Mouse (Mus musculus) liver, postnatal 0 days (tissue): ENCODE results near the gene Elovl6. TPM values are rescaled to one million over a fixed set of nuclear protein-coding genes. Genes with fewer than 3 reads are reported as not detected.

ENCODE experiments used
- ATAC-seq: fragments of 200-750 bp; cut with Nextera tagmentation; 2 replicates; pipeline ENCODE4 v1.8.0; 2017; ENCODE audit warnings: mild to moderate bottlenecking, moderate library complexity
- DNase-seq: peaks from one replicate; pipeline ENCODE4 v3.0.0-alpha.2; 2016
- H3K27ac ChIP-seq: fragments of 300-500 bp; sonication (generic); 2 replicates; pipeline ENCODE4 v1.5.1; 2014; ENCODE audit warnings: antibody characterized with exemption, moderate library complexity, mild to moderate bottlenecking, low read depth
- H3K27me3 ChIP-seq: fragments of 300-500 bp; sonication (generic); 2 replicates; pipeline ENCODE4 v1.6.1; 2014; ENCODE audit warnings: low read length, control low read depth, mixed read lengths; ENCODE audit not compliant: insufficient read depth
- H3K36me3 ChIP-seq: fragments of 300-500 bp; sonication (generic); replicated peaks from 2 replicates; pipeline ENCODE4 v1.6.1; 2014; ENCODE audit warnings: mild to moderate bottlenecking, control low read depth, low read length, moderate library complexity, mixed read lengths; ENCODE audit not compliant: insufficient read depth
- H3K4me1 ChIP-seq: fragments of 300-500 bp; sonication (generic); 2 replicates; pipeline ENCODE4 v1.6.1; 2014; ENCODE audit warnings: antibody characterized with exemption, mild to moderate bottlenecking, control low read depth; ENCODE audit not compliant: insufficient read depth
- H3K4me2 ChIP-seq: fragments of 300-500 bp; sonication (generic); 2 replicates; pipeline ENCODE4 v1.6.1; 2014; ENCODE audit warnings: low read depth, mild to moderate bottlenecking, low read length, moderate library complexity, mixed read lengths
- H3K4me3 ChIP-seq: fragments of 300-500 bp; sonication (generic); 2 replicates; pipeline ENCODE4 v1.5.1; 2014; ENCODE audit warnings: low read depth, low read length
- H3K9ac ChIP-seq: fragments of 300-500 bp; sonication (generic); replicated peaks from 2 replicates; pipeline ENCODE4 v1.6.1; 2014; ENCODE audit warnings: mild to moderate bottlenecking, moderate library complexity
- H3K9me3 ChIP-seq: fragments of 300-500 bp; sonication (generic); 2 replicates; pipeline ENCODE4 v1.6.1; 2016; ENCODE audit warnings: mild to moderate bottlenecking, control low read depth, low read length, mixed read lengths
- CTCF ChIP-seq: sonication (generic); IDR thresholded peaks from 2 replicates; pipeline ENCODE4 v1.5.1; 2016; ENCODE audit warnings: antibody characterized with exemption, low read depth
- EP300 ChIP-seq: IDR thresholded peaks from 2 replicates; pipeline ENCODE4 v1.6.1; 2016; ENCODE audit warnings: antibody characterized with exemption, low read depth, mild to moderate bottlenecking
- WGBS: fragments of 180-500 bp; shearing (Covaris S2); extraction: QIAGEN DNeasy Blood & Tissue Kit; methylation state at CpG from one replicate; pipeline ENCODE4 v1.1.7; 2014; ENCODE audit not compliant: insufficient replicate concordance; 5-methylcytosine and 5-hydroxymethylcytosine counted together
- polyA plus RNA-seq: library from polyadenylated mRNA; unstranded; fragments of >200 nt; fragmentation: Nextera tagmentation; extraction: Ambion mirVana; gene quantifications from 2 replicates; pipeline ENCODE4 v1.2.1, GENCODE M21; 2015

Gene Elovl6
- polyA plus RNA-seq, 1 experiment from 2014 or later, result 8.0 TPM

DNA sequence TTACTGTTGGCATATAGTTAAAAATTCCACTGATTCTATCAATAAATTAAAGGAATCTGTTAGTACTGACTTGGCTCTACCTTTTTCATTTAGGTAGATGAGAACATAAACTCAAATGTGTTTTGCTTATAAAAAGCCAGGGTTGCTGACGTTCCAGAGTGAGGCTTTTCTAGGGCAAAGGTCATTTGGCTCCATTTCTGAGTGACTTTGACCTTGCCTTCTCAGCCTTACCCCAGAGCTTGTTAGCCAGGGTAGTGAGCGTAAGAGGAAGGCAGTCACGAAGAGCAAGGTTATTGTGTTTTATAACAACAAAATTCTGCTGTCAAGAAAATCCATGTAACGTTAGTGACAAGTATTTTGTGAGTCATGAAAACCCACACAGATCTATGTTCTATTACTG, 50.3 kb downstream of the Elovl6 start:
- TF ChIP-seq EP300, result 0 out of 2 replicates have a peak, but pooled peaks have one; percentile 37
- TF ChIP-seq CTCF, result no peak
- Histone ChIP-seq H3K27me3 (no peaks in the 10 kb centered on the region), H3K4me1 (peaks cover 28% of the 10 kb centered on the region), H3K9ac (no peak overlapping the region), H3K27ac (peak overlapping the region; percentile 89), H3K4me3 (no peak overlapping the region), H3K9me3 (no peaks in the 10 kb centered on the region), H3K36me3 (no peaks in the 10 kb centered on the region), H3K4me2 (no peak overlapping the region)
- DNase-seq (peak; percentile 50), ATAC-seq (peak; percentile 86)
- 59% methylated on average over 4 of the region's 4 CpGs for WGBS

GRCm38 (mm10) chr3:129583290-129583689, 51.1 kb downstream of the Elovl6 start:
- Histone ChIP-seq H3K4me1 (peaks cover 28% of the 10 kb centered on the region), H3K4me3 (no peak overlapping the region), H3K36me3 (no peaks in the 10 kb centered on the region), H3K9ac (no peak overlapping the region), H3K27me3 (no peaks in the 10 kb centered on the region), H3K4me2 (no peak overlapping the region), H3K9me3 (no peaks in the 10 kb centered on the region), H3K27ac (peak overlapping the region; percentile 89)
- DNase-seq, result no peak
- TF ChIP-seq CTCF, result no peak
- TF ChIP-seq EP300, result no peak
- 72% methylated on average over 5 of the region's 5 CpGs for WGBS
- no peak for ATAC-seq

- Histone ChIP-seq H3K4me3 (no peak overlapping the region), H3K9ac (no peak overlapping the region), H3K4me1 (peaks cover 14% of the 10 kb centered on the region), H3K36me3 (peaks cover 4% of the 10 kb centered on the region; the same call in 1 of the 2 replicates), H3K9me3 (no peaks in the 10 kb centered on the region), H3K4me2 (no peak overlapping the region), H3K27ac (0 out of 2 replicates have a peak overlapping the region, but pooled peaks have one; percentile 6), H3K27me3 (no peaks in the 10 kb centered on the region)
- no peak for DNase-seq
- ATAC-seq, result no peak
- 82% methylated on average over 8 of the region's 8 CpGs for WGBS
- TF ChIP-seq EP300 (no peak), CTCF (no peak)
Measured at GRCm38 (mm10) chr3:129587916-129588315, 55.8 kb downstream of the Elovl6 start.

- Histone ChIP-seq H3K36me3 (peaks cover 4% of the 10 kb centered on the region; the same call in 1 of the 2 replicates), H3K27ac (no peak overlapping the region), H3K4me1 (peaks cover 11% of the 10 kb centered on the region), H3K4me2 (no peak overlapping the region), H3K9me3 (no peaks in the 10 kb centered on the region), H3K4me3 (no peak overlapping the region), H3K9ac (no peak overlapping the region), H3K27me3 (no peaks in the 10 kb centered on the region)
- WGBS, result 66% methylated on average over 3 of the region's 3 CpGs
- DNase-seq (no peak), ATAC-seq (no peak)
- no peak for TF ChIP-seq EP300
- TF ChIP-seq CTCF, result no peak
Measured at GRCm38 (mm10) chr3:129588753-129589152, 56.6 kb downstream of the Elovl6 start.

- H3K9me3 ChIP-seq, result no peaks in the 10 kb centered on the region
- ATAC-seq, result no peak
- no peak overlapping the region for H3K27ac ChIP-seq
- H3K4me3 ChIP-seq, result no peak overlapping the region
- TF ChIP-seq CTCF (no peak), EP300 (no peak)
- DNase-seq, result no peak
- H3K9ac ChIP-seq, result no peak overlapping the region
- WGBS, result 86% methylated on average over 10 of the region's 10 CpGs
- H3K36me3 ChIP-seq, result peaks cover 4% of the 10 kb centered on the region; the same call in 1 of the 2 replicates
- peaks cover 8% of the 10 kb centered on the region for H3K4me1 ChIP-seq
- H3K4me2 ChIP-seq, result no peak overlapping the region
- H3K27me3 ChIP-seq, result no peaks in the 10 kb centered on the region
Measured at GRCm38 (mm10) chr3:129589705-129590104, 57.5 kb downstream of the Elovl6 start.

DNA sequence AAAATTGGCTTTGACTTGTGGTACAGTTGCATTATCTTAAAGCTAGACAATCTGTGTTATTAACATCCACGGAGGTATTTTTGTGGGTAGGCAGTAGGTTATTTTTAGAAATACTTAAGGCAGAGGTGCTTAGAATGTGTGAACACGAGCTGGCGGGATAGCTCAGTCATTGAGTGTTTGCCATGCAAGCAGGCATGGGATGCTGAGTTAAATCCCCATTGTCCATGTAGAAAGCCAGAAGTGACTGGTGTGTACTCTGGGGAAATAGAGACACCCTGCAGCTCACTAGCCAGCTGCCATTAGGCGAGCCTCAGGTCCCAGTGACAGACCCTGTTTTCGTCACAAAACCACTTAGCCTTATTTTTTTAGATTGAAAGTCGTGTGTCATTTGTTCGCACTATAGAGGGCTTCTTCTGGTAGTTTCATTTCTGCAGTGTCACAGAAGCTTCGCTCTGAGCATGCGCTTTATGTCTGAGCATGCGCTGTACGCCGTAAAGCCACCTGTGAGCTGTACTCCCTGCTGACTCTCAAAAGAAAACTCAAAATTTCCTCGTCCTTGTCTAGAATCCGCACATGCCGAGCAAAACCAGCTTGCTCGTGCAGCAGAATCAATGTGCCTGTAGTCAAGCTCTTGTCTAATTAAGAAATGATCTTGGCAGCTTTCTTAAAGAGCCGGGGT, 58.5 kb downstream of the Elovl6 start:
- Histone ChIP-seq H3K9me3 (no peaks in the 10 kb centered on the region), H3K27me3 (no peaks in the 10 kb centered on the region), H3K4me3 (no peak overlapping the region), H3K27ac (no peak overlapping the region), H3K4me2 (no peak overlapping the region), H3K9ac (no peak overlapping the region), H3K36me3 (peaks cover 4% of the 10 kb centered on the region; the same call in 1 of the 2 replicates), H3K4me1 (peaks cover 8% of the 10 kb centered on the region)
- DNase-seq, result no peak
- ATAC-seq, result no peak
- TF ChIP-seq EP300 (no peak), CTCF (no peak)
- 81% methylated on average over 17 of the region's 17 CpGs for WGBS
